Mouse (Mus musculus) spleen, postnatal 36 days (tissue): Measurements from ENCODE around the gene Gm773.
"Not testable (repeated sequence)": the region's sequence is repeated elsewhere in the genome, so short reads cannot be mapped to it uniquely, and the experiment has no call there.

Experiments
- DNase-seq, 2 experiments: peaks; one replicate each; pipeline ENCODE4 v3.0.0; 2022; ENCODE audit warnings: low spot score in 2 of 2, mixed read lengths in 1 of 2

Gm773 gene

DNA sequence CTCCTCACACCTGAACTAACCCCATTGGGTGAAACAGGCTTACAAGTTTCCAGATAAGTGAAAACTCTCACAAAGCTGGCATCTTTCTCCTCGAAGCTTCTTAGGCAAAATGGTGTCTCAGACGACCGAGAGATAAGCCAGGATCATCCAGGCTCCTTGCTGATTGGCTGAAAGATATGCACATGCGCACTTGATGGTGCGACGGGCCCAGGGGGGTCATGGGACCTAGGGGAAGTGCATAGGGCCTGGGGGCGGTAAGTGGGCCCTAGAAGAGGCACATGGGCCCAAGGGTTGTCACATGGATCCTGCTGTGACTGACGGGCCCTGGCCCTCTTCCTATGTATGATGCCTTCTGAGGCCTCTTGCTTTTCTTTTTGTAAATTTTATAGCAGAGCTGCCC, at the start of gene Gm773:
Gm773 (minus strand) TSS at position 111 of the 400 bp plus-strand sequence.
- DNase-seq, result no peak

DNA sequence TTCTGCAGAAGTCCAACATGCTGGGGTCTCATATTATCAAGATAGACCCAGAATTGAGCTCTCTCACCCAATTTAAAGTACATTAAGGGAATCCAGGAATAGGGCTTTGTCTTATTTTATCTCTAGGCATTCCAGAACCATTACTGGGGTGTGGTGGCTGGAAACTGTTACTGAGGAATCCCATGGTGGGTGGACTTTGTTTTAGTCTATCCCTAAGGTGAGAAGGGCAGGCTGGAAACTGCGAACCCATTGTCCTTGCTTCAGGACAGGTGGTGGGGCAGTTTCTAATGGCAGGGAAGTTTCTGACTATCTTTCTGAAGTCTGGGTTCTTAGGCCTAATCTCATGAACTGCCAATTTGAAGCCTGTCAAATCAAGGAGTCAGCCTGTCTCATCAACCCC, 26.2 kb downstream of the Gm773 start:
- not testable (repeated sequence) for DNase-seq

- no peak for DNase-seq
Observed at GRCm38 (mm10) chrX:56151396-56151795, 61.3 kb downstream of the Gm773 start.
